Mouse (Mus musculus) heart, adult 2 months (tissue): ENCODE measurements around the gene Rpain.

Source experiments
- CTCF ChIP-seq: fragments of 200-600 bp; IDR thresholded peaks from 2 replicates; pipeline ENCODE4 v1.8.1; 2022; ENCODE audit warnings: antibody characterized with exemption, mild to moderate bottlenecking, moderate library complexity
- EP300 ChIP-seq: fragments of 200-500 bp; IDR thresholded peaks from 2 replicates; pipeline ENCODE4 v1.6.1; 2011; ENCODE audit warnings: low read depth, low read length, control low read depth; ENCODE audit not compliant: insufficient read depth

DNA sequence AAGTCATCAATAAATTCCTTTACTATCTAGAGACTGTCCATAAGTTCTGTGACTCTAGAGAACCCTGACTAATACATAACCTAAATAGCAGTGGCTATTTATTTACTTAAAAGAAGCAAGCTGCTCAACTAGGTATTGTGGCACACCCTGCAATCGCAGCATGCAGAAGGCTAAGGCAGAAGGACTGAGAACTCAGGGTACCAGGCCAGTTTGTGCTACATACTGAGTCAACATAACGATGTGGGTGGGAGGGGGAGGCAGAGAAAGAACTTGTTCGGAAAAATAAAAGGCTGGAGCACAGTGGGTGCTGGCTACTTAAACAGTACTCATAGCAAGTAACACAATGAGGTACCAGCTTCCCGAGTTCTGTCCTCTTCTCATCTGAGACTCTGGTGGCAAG lies 31.2 kb downstream of the Rpain start:
- TF ChIP-seq EP300 (no peak), CTCF (no peak)
